Mouse (Mus musculus) cerebellum, adult 2 months (tissue): ENCODE results near the gene Nr4a3.

Source experiments
- CTCF ChIP-seq: fragments of 200-500 bp; IDR thresholded peaks from 2 replicates; pipeline ENCODE4 v1.5.1; 2011; ENCODE audit warnings: low read depth, mild to moderate bottlenecking, control low read depth, low read length, moderate library complexity, borderline replicate concordance; ENCODE audit not compliant: insufficient read depth
- POLR2A ChIP-seq: fragments of 200-500 bp; IDR thresholded peaks from 2 replicates; pipeline ENCODE4 v1.6.1; 2011; ENCODE audit warnings: low read length, control low read depth, borderline replicate concordance; ENCODE audit not compliant: insufficient read depth

DNA sequence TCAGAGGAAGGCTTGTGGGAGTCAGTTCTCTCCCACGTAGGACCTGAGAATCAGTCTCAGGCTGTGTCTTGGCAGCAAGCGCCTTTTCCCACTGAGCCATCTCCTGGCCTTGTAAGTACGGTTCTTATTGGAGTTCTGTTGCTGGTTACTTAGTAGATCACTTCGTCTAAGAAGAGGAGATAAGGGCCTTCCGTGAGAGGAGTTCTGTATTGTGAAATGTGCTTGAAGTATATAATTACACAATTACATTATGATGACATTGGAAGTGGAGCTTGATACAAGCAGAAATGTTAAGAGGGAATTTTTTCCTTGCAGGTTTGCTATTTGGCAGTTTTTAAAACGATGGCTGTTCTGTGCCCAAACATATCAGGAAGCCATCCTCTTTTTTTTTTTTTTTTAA is 85.4 kb downstream of the Nr4a3 start:
- no peak for TF ChIP-seq CTCF
- no peak for TF ChIP-seq POLR2A
